Mouse (Mus musculus): ENCODE data around the gene Pilra.
"Not testable (repeated sequence)": the region's sequence is repeated elsewhere in the genome, so short reads cannot be mapped to it uniquely, and the experiment has no call there.

Pilra gene

GRCm38 (mm10) chr5:137835966-137836520 is at the start of gene Pilra:
Gene Pilra (minus strand): TSS chr5:137836281.
- in situ Hi-C loops (cut with MboI; ENCODE audit: low pct_unique_long_range_greater_than_20kb in 1 of 2, low sequenced_read_pairs in 2 of 2, unreplicated experiment in 1 of 2) = not testable (repeated sequence)

- in situ Hi-C loops (cut with MboI; ENCODE audit: low pct_unique_long_range_greater_than_20kb in 1 of 2, low sequenced_read_pairs in 2 of 2, unreplicated experiment in 1 of 2) = no loop called here
These were observed 47.3 kb upstream of the Pilra start for GRCm38 (mm10) chr5:137883345-137883744.

- in situ Hi-C loops (cut with MboI; ENCODE audit: low pct_unique_long_range_greater_than_20kb in 1 of 2, low sequenced_read_pairs in 2 of 2, unreplicated experiment in 1 of 2) = no loop called here
These were observed 46.8 kb upstream of the Pilra start for GRCm38 (mm10) chr5:137882922-137883321.

GRCm38 (mm10) chr5:137877860-137878259 is 41.8 kb upstream of the Pilra start:
- in situ Hi-C loops (cut with MboI; ENCODE audit: low pct_unique_long_range_greater_than_20kb in 1 of 2, low sequenced_read_pairs in 2 of 2, unreplicated experiment in 1 of 2) = loop anchor here in 1 of 2 experiments (10.0 kb wide), 1 partner anchor 83 kb away; no protein-coding TSS in a partner anchor

- in situ Hi-C loops (cut with MboI; ENCODE audit: low pct_unique_long_range_greater_than_20kb in 1 of 2, low sequenced_read_pairs in 2 of 2, unreplicated experiment in 1 of 2) = loop anchor here in 1 of 2 experiments (10.0 kb wide), 1 partner anchor 80 kb away; no protein-coding TSS in a partner anchor
These were observed 39.0 kb upstream of the Pilra start for GRCm38 (mm10) chr5:137875054-137875453.

- in situ Hi-C loops (cut with MboI; ENCODE audit: low pct_unique_long_range_greater_than_20kb in 1 of 2, low sequenced_read_pairs in 2 of 2, unreplicated experiment in 1 of 2) = loop anchor here in 1 of 2 experiments (10.0 kb wide), 1 partner anchor 78 kb away; no protein-coding TSS in a partner anchor
These were observed 36.3 kb upstream of the Pilra start for GRCm38 (mm10) chr5:137872381-137872702.

GRCm38 (mm10) chr5:137871644-137872380 is 35.7 kb upstream of the Pilra start, which contains the start of gene Pilrb2:
Gene Pilrb2 (minus strand): TSS chr5:137871815.
- in situ Hi-C loops (cut with MboI; ENCODE audit: low pct_unique_long_range_greater_than_20kb in 1 of 2, low sequenced_read_pairs in 2 of 2, unreplicated experiment in 1 of 2) = loop anchor here in 1 of 2 experiments (10.0 kb wide), 1 partner anchor 77 kb away; no protein-coding TSS in a partner anchor

GRCm38 (mm10) chr5:137868600-137868999 is 32.5 kb upstream of the Pilra start:
- in situ Hi-C loops (cut with MboI; ENCODE audit: low pct_unique_long_range_greater_than_20kb in 1 of 2, low sequenced_read_pairs in 2 of 2, unreplicated experiment in 1 of 2) = not testable (repeated sequence)

- in situ Hi-C loops (cut with MboI; ENCODE audit: low pct_unique_long_range_greater_than_20kb in 1 of 2, low sequenced_read_pairs in 2 of 2, unreplicated experiment in 1 of 2) = not testable (repeated sequence)
These were observed 27.9 kb upstream of the Pilra start for GRCm38 (mm10) chr5:137864008-137864407.

GRCm38 (mm10) chr5:137857960-137858710 is 22.1 kb upstream of the Pilra start, which contains the start of gene Pilrb1:
Gene Pilrb1 (minus strand): TSS chr5:137858106.
- in situ Hi-C loops (cut with MboI; ENCODE audit: low pct_unique_long_range_greater_than_20kb in 1 of 2, low sequenced_read_pairs in 2 of 2, unreplicated experiment in 1 of 2) = not testable (repeated sequence)

- in situ Hi-C loops (cut with MboI; ENCODE audit: low pct_unique_long_range_greater_than_20kb in 1 of 2, low sequenced_read_pairs in 2 of 2, unreplicated experiment in 1 of 2) = not testable (repeated sequence)
These were observed 20.8 kb upstream of the Pilra start for GRCm38 (mm10) chr5:137856870-137857269.

GRCm38 (mm10) chr5:137854907-137855306 is 18.8 kb upstream of the Pilra start:
- in situ Hi-C loops (cut with MboI; ENCODE audit: low pct_unique_long_range_greater_than_20kb in 1 of 2, low sequenced_read_pairs in 2 of 2, unreplicated experiment in 1 of 2) = not testable (repeated sequence)

- in situ Hi-C loops (cut with MboI; ENCODE audit: low pct_unique_long_range_greater_than_20kb in 1 of 2, low sequenced_read_pairs in 2 of 2, unreplicated experiment in 1 of 2) = not testable (repeated sequence)
These were observed 14.2 kb upstream of the Pilra start for GRCm38 (mm10) chr5:137850313-137850712.

- in situ Hi-C loops (cut with MboI; ENCODE audit: low pct_unique_long_range_greater_than_20kb in 1 of 2, low sequenced_read_pairs in 2 of 2, unreplicated experiment in 1 of 2) = not testable (repeated sequence)
These were observed 1.0 kb upstream of the Pilra start for GRCm38 (mm10) chr5:137837110-137837509.

GRCm38 (mm10) chr5:137836611-137837010 is 530 bp upstream of the Pilra start:
- in situ Hi-C loops (cut with MboI; ENCODE audit: low pct_unique_long_range_greater_than_20kb in 1 of 2, low sequenced_read_pairs in 2 of 2, unreplicated experiment in 1 of 2) = no loop called here

- in situ Hi-C loops (cut with MboI; ENCODE audit: low pct_unique_long_range_greater_than_20kb in 1 of 2, low sequenced_read_pairs in 2 of 2, unreplicated experiment in 1 of 2) = no loop called here
These were observed 2.6 kb downstream of the Pilra start for GRCm38 (mm10) chr5:137833500-137833899.

GRCm38 (mm10) chr5:137831506-137831905 is 4.6 kb downstream of the Pilra start:
- in situ Hi-C loops (cut with MboI; ENCODE audit: low pct_unique_long_range_greater_than_20kb in 1 of 2, low sequenced_read_pairs in 2 of 2, unreplicated experiment in 1 of 2) = no loop called here

- in situ Hi-C loops (cut with MboI; ENCODE audit: low pct_unique_long_range_greater_than_20kb in 1 of 2, low sequenced_read_pairs in 2 of 2, unreplicated experiment in 1 of 2) = no loop called here
These were observed 5.0 kb downstream of the Pilra start for GRCm38 (mm10) chr5:137831106-137831505.

GRCm38 (mm10) chr5:137830238-137830637 is 5.8 kb downstream of the Pilra start:
- in situ Hi-C loops (cut with MboI; ENCODE audit: low pct_unique_long_range_greater_than_20kb in 1 of 2, low sequenced_read_pairs in 2 of 2, unreplicated experiment in 1 of 2) = no loop called here
